Mouse (Mus musculus) left cerebral cortex, postnatal 14 days (tissue): ENCODE measurements at regions not wholly inside any gene's neighbourhood (a gene's known extent, or its start where the extent isn't known, plus 50 kb on each side); places are given as distances from the start of the nearest gene placed in this dataset.
A peak's percentile ranks its signal among the peaks of the same experiment; 100 is the strongest.

Experiments used
- DNase-seq, 2 experiments: peaks; one replicate each; pipeline ENCODE4 v3.0.0; 2021 to 2022; ENCODE audit warnings: low spot score in 2 of 2, mixed read lengths in 1 of 2
- intact Hi-C: fragments of 180-260 bp; cut with DNase I; formaldehyde crosslinking; loops from one replicate; pipeline ENCODE4 v1.15.1; 2025

GRCm38 (mm10) chr1:71801283-71802066 is 148.5 kb upstream of the Fn1 start:
- DNase-seq: no peak
- intact Hi-C loops: no loop called here

- no peak for DNase-seq
- intact Hi-C loops: no loop called here
Observed at GRCm38 (mm10) chr1:71800581-71800980, 147.6 kb upstream of the Fn1 start.

- no peak for DNase-seq
Observed at GRCm38 (mm10) chr1:71798636-71799035, 145.6 kb upstream of the Fn1 start.

GRCm38 (mm10) chr1:71788408-71788807 is 135.4 kb upstream of the Fn1 start:
- no peak for DNase-seq
- intact Hi-C loops: no loop called here

More at GRCm38 (mm10) chr1:71798636-71799035, 145.6 kb upstream of the Fn1 start:
- intact Hi-C loops: no loop called here

GRCm38 (mm10) chr1:71784880-71785279 is 131.9 kb upstream of the Fn1 start:
- intact Hi-C loops: no loop called here
- no peak for DNase-seq

GRCm38 (mm10) chr1:71778292-71778691 is 125.3 kb upstream of the Fn1 start:
- intact Hi-C loops: no loop called here

GRCm38 (mm10) chr1:71775865-71776501 is 123.0 kb upstream of the Fn1 start:
- intact Hi-C loops: no loop called here
- peak in 1 of 2 experiments; percentile 18 for DNase-seq

More at GRCm38 (mm10) chr1:71778292-71778691, 125.3 kb upstream of the Fn1 start:
- no peak for DNase-seq

GRCm38 (mm10) chr1:71772526-71772925 is 119.5 kb upstream of the Fn1 start:
- DNase-seq: no peak
- intact Hi-C loops: no loop called here

- intact Hi-C loops: no loop called here
- DNase-seq: peak; percentile 43 to 45
Observed at GRCm38 (mm10) chr1:71771798-71772197, 118.8 kb upstream of the Fn1 start.

GRCm38 (mm10) chr1:71769595-71769994 is 116.6 kb upstream of the Fn1 start:
- intact Hi-C loops: no loop called here
- no peak for DNase-seq

- no peak for DNase-seq
- intact Hi-C loops: no loop called here
Observed at GRCm38 (mm10) chr1:71767705-71768104, 114.7 kb upstream of the Fn1 start.

- no peak for DNase-seq
- intact Hi-C loops: no loop called here
Observed at GRCm38 (mm10) chr1:71767076-71767475, 114.1 kb upstream of the Fn1 start.

- intact Hi-C loops: no loop called here
- no peak for DNase-seq
Observed at GRCm38 (mm10) chr1:71764951-71765350, 112.0 kb upstream of the Fn1 start.

- DNase-seq: no peak
- intact Hi-C loops: no loop called here
Observed at GRCm38 (mm10) chr1:71763530-71763929, 110.5 kb upstream of the Fn1 start.

- DNase-seq: no peak
- intact Hi-C loops: no loop called here
Observed at GRCm38 (mm10) chr1:71760342-71760741, 107.3 kb upstream of the Fn1 start.

GRCm38 (mm10) chr1:71757236-71757635 is 104.2 kb upstream of the Fn1 start:
- no peak for DNase-seq
- intact Hi-C loops: no loop called here

GRCm38 (mm10) chr1:71756159-71756558 is 103.2 kb upstream of the Fn1 start:
- DNase-seq: no peak
- intact Hi-C loops: no loop called here

- peak in 1 of 2 experiments; percentile 5 for DNase-seq
- intact Hi-C loops: no loop called here
Observed at GRCm38 (mm10) chr1:71755435-71755834, 102.4 kb upstream of the Fn1 start.

GRCm38 (mm10) chr1:71752351-71752750 is 99.4 kb upstream of the Fn1 start:
- intact Hi-C loops: no loop called here
- DNase-seq: no peak

- intact Hi-C loops: no loop called here
- DNase-seq: no peak
Observed at GRCm38 (mm10) chr1:71751601-71752000, 98.6 kb upstream of the Fn1 start.

- no peak for DNase-seq
Observed at GRCm38 (mm10) chr1:71735606-71736005, 82.6 kb upstream of the Fn1 start.

More at GRCm38 (mm10) chr1:71735606-71736005, 82.6 kb upstream of the Fn1 start:
- intact Hi-C loops: no loop called here
